Mouse (Mus musculus): ENCODE data around the gene Cdh15. TPM values are rescaled to one million over a fixed set of nuclear protein-coding genes. Genes with fewer than 3 reads are reported as not detected.

Cdh15 gene
- total RNA-seq, 2 experiments from 2014 or later, result not detected

DNA sequence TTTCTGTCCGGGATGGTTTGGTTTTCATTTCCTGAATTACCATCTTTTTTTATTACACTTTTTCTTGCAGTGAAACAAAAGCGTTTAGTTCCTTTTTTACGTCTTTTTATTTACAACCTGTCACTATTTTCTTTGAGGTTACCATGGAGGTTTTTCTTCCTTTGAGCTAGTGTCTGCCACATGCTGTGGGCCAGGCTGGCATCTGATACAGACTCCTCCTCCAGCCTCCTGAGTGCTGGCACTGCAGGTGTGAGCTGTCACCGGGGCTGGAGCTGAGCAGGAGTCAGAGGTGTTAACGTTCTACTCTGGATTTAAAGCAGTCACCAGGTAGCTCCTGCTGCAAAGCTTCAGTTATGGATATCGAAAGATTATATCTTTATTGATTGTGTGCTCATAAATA lies 25.4 kb downstream of the Cdh15 start:
- no peak for DNase-seq
- intact Hi-C loops (cut with DNase I), result no loop called here

DNA sequence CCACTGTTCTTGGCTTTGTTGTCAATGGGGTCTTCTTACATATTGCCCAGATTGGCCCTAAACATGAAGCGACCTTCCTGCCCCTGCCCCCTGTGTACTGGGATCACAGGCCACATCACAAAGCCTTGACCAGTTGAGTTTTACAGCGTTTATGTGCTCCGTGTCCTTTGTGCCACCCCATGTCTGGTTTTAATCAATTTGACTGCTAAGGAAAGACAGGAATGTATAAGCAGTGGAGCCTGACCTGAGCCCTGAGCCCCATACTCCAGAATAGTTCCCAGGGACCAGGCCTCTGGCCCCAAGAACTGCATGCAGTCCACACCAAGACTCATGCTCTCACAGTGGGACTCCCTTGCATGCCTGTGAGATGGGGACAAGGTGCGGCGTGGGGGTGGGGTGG lies 27.4 kb downstream of the Cdh15 start:
- no peak for DNase-seq
- intact Hi-C loops (cut with DNase I), result no loop called here

DNA sequence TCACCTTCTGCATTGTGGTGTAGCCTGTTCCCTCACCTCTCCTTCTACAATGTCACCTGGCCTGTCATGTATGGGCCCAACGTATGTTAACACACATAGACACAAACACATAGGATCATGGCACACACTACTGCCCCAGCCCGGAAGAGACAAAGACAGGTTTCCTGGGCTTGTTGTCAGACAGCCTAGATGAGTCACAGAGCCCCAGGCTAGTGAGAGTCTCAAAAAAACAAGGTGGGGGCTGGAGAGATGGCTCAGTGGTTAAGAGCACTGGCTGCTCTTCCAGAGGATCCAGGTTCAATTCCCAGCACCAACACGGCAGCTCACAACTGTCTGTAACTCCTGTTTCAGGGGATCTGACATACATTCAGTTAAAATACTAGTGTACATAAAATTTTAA lies 30.5 kb downstream of the Cdh15 start:
- DNase-seq, result no peak
- intact Hi-C loops (cut with DNase I), result no loop called here

DNA sequence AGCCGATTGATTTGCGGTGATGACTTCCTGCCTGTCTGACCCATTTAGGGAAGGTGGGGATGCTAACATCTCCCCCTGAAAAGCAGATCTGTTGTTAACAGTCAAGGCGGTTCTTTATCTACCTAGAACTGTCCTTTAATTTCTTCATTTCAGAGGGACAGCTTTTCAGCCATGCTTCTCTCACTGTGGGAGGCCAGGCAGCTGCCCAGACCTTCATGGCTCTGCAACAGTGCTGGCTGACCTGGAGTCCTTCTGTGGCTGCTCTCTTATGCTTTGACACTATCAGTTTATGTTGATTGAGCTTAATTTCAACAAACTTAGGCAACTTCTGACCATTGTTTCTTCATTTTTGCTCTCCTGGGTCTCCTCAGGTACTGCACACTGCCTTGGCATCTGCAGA lies 32.5 kb downstream of the Cdh15 start:
- intact Hi-C loops (cut with DNase I), result no loop called here
- DNase-seq, result no peak

DNA sequence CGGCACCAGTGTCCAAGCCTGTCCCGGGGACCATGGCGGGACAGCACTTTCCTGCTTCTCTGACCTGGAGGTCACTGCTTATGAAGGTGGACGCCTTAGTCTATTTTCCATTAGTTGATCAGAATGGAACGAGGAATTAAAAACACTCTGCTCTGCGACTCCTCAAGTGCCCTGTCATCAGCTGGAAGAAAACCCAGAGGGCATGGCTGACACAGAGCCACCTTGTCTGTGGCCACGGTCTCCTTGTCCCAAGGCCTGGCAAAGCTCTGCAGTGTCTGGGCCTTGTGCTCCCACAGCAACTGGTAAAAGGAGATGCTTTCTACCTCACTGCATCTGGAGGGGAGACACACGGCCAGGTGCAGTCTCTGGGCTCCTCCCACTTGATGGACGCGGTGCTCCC lies 35.9 kb downstream of the Cdh15 start:
- intact Hi-C loops (cut with DNase I), result no loop called here
- DNase-seq, result no peak

DNA sequence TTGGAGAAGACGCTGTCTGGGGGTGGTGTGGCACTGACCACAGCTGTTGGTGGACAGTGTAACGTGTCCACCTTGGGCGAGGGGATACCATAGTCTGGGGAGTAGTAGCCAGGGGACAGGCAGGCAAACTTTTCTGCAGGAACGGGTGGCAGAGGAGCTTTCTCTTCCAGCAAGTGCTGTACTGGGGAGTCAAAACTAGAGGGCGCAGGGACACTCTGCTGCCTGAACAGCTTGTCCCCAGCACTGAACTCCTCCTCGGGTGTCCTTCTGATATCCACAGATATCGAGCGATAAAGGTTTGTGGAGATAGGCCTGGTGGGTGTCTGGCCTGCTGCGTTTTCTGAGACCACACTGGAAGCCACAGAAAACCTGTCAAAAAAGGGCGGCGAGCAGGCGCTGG lies 43.7 kb downstream of the Cdh15 start:
- intact Hi-C loops (cut with DNase I), result loop anchor here (5.0 kb wide), 1 partner anchor 311 kb away; no protein-coding TSS in a partner anchor
- DNase-seq, result no peak

DNA sequence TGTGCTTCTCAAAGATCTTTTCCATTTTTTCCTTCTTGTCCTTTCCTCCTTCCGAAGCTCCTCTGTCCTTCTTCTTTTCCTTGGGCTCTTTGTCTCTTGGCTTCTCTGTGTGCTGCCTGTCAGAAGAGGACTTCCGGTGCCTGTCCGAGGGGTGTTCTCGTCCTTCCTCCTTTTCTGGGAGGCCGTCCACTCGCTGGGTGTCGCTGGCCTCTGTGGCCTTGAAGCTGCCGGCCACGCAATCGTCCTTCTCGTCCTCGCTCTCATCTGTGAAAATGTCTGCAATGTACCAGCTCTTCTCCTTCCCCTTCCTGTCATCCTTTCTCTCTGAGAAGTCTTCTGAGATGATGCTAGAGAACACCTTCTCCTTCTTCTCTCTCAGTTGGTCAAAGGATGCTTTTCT lies 45.7 kb downstream of the Cdh15 start:
- intact Hi-C loops (cut with DNase I), result loop anchor here (5.0 kb wide), 1 partner anchor 309 kb away; no protein-coding TSS in a partner anchor
- DNase-seq, result no peak

DNA sequence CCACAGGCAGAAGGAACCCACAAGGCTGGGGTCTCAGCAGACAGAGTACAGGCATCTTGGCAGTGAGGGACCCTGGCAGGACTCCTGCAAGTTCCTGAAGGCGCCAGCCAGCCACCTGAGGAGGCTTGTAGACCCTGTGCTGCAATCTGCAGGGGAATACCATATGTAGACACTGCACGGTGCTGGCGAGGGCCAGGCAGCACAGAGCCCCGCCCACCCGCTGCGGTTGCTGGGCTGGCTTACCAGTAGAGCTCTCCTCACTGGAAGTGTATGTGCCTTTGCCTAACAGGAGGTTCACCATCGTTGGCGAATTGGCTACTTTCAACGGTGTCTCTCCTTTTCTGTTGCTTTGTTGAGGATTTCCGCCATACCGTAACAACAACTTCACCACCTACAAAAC lies 48.6 kb downstream of the Cdh15 start:
- intact Hi-C loops (cut with DNase I), result no loop called here
- DNase-seq, result no peak

DNA sequence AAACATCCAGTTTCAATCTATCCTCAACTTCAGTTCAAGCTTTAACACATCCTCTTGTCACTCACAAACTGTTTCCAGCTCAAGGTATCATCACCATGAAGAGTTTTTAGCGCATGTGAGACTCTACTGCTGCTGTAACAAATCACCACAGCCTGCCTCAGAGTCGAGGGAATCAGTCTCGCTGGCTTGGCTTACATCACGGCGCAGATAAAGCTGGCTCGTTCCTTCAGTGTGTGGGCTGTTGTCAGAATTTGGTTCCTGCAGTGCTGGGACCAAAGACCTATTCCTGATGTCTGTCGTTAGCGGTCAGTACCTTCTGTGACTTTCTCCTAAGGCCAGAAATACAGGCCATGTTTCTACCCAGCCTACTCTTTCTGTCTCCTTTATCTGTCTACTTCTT lies 49.4 kb downstream of the Cdh15 start:
- no peak for DNase-seq
- intact Hi-C loops (cut with DNase I), result no loop called here

DNA sequence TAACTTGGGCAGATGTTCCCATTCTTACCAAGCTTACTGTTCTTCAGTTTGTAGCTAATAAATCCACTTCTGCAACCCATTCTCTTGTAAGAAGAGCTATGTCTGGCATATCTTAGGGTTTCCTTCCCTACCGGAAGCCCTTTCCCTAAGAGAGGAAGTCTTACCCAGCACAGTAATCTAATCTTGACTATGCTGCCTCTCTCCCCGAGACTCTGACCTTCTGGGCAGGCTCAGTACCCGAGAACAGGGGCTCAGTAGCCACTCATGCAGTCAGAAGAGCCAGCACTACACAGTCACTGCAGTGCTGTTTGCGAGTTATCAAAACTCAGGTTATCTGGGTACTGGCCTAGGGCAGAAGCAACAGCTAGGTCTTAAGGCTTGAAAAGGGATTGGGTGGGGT lies 50.3 kb downstream of the Cdh15 start:
- DNase-seq, result no peak
- intact Hi-C loops (cut with DNase I), result no loop called here

DNA sequence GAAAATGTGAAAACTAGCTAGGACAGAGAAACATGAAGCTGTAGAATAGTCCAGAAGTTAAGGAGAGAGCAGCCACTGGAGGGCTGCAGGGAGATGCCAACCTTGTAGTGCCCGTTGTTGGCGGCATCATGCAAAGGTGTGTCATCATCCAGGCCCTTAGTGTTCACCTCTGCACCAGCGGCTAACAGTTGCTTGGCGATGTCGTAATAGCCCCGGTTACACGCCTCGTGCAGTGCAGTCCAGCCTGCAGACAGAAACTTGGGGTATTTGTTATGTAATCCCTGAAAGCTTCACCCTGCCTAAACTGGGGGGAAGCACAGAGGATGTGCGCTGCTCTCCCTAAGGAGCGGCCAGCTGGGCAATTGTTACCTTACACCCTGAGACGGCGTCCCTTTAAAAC lies 50.7 kb downstream of the Cdh15 start:
- no peak for DNase-seq
- intact Hi-C loops (cut with DNase I), result no loop called here

DNA sequence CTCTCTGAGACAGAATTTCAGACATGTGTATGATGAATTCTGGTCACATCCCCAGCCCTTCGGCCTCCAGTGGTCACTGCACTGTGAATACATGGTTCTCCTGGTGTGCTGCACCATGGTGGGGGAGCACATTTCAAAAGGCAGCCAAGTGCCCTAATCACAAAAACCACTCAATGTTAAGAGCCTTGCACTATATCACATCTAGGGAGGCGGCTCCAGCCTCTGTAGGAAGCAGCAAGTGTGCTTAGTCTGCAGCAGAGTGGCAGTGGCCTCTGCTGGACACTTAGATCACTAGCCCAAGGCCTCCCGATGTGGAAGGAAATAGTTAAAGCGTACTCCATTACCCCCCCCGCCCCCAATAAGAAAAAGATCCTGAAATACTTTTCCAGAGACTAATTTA lies 51.3 kb downstream of the Cdh15 start:
- DNase-seq, result no peak
- intact Hi-C loops (cut with DNase I), result no loop called here

DNA sequence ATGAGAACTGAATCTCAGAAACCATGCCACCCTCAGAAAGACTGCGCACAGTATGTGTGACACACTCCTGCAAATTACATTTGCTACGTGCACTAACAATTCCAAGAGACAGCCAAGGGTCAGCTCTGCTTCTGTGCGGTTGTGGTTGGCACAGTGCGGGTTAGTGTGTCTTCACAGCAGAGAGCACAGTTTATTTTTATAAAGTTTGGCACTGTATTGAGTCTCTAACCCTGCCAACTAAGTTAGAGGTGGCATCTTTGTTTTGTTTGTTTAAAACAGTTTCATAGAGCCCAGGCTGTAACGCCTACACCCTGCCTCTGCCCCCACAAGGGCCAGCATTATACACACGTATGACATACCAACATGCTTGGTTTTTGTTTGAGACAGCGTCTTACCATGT lies 53.7 kb downstream of the Cdh15 start:
- intact Hi-C loops (cut with DNase I), result no loop called here
- no peak for DNase-seq

DNA sequence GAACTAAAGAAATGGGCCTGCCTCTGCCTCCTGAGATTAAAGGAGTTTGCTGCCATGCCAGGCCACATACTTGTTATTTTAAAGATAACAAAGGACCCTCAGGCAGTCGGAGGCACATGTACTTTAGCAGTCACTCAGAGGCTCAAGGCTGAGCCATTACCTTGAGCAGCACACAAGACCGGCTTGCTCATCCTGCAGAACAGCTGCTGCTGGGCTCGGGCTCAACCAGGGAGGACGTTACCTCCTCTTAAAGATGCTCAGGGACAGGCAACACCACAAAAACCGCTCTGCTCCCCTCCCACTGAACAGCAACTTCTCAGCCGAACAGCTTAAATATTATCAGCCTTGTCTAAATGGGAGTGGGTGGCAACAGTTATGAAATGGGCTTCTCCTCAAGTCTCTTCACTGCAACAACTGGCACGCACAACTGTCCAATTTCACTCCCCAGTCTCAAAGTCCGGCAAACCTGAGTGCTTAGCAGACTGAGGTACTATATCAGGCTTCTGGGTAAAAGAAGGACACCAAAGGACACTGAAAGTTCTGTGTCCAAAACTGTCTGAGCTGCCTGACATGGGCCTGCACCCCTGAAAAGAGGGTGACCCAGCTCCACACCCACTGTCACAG lies 54.2 kb downstream of the Cdh15 start:
- intact Hi-C loops (cut with DNase I), result no loop called here
- no peak for DNase-seq

DNA sequence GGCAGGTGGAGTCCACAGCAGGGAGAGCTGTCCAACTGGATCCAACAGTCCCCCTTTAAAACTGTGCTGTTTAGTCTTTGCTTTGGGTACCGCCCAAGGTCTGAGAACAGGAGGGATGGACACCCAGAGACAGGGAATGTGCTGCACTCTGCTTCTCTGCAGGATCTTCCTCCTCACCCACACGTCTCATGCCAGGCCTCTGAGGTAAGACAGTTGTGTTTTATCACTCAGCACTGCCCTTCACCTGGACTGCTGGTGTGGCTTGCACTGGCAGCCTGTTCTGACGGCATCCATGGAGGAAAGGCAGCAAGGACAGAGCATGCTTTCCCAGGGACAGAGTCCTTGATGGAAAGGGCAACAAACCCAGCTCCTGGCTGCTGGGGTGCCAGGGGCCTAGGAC lies 54.8 kb downstream of the Cdh15 start:
- DNase-seq, result no peak
- intact Hi-C loops (cut with DNase I), result no loop called here

DNA sequence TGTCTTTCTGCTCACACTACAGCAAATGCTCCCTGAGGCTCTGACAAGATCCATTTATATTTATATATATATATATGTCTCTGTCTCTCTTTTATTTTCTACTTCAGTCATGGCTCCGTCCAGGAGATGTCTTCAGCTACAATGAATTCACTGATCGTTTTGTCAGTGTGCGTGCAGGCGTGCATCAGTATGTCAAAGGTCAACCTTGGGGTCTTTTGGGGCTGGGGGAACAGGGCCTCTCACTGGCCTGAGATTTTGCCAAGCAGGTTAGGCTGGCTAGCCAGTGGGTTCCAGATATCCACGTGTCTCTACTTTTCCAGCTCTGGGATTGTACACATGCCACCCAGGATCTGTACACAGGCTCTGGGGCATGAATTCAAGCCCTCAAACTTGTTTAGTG lies 55.2 kb downstream of the Cdh15 start:
- intact Hi-C loops (cut with DNase I), result no loop called here
- no peak for DNase-seq

DNA sequence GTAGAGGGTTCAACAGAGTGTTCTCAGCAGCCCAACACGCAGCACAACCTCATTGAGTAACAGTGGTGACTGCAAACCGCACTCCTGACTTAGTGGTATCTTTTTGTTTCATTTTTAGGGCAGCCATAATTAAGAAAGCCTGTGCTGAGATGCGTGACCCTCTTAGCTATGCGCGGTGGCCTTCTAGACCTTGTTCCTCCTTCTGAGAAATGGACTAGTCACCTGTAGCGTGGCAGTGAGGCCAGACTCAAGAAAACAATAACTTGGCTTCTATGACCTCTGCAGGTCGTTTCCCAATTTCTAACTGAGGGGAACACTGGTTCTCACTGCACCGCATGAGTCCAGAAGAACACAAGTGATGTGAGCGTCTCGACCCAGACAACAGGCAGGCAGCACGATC lies 56.7 kb downstream of the Cdh15 start:
- intact Hi-C loops (cut with DNase I), result no loop called here
- no peak for DNase-seq

DNA sequence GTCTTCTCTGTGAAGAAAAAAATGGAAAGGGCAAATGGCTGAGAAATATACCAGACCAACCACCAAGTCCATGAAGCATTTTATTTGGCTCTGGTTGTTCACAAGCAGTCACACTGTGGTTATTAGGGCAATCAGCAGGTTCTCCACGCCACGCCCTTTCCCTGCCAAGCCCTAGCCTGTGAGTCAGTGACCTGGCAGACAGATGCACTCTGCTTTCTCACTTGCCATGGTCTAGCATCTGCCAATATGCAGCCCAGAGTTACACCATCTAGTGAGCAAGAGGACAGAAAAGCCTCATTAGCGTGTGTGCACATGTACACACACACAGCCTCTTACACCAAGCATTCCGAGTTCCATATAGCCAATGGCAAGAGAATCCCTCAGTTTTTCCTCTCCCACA lies 57.6 kb downstream of the Cdh15 start:
- peak in 1 of 2 experiments; percentile 29 for DNase-seq
- intact Hi-C loops (cut with DNase I), result no loop called here

DNA sequence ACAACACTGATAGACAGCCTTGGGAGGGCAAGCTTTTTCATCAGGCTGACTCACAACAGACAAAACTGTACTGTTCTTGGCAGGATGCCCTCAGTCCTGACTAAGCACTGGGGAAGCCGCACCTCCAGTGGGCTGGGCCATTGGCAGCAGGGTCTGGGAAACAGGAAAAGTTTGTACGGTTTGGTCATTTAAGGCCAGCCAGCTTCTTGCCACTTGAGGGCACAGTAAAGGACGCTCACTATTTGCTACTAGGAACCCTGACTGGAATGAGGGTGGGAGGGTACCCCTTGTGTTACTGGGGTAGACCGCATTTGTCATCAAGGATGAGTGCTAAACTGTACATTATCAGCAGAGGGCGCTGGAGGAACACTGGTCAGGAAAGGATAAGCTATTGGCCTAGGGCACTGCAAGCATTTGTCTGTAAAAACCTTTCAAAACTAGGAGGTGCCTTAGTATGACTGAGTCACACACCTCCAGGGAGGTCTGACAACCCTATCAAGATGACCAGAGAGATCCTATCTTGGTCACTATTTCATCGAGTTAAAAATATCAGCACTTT lies 58.8 kb downstream of the Cdh15 start:
- peak; percentile 87 to 93 for DNase-seq
- intact Hi-C loops (cut with DNase I), result loop anchor here (1.0 to 2.0 kb wide), 3 partner anchors 136 to 194 kb away; partner anchors contain the start of gene Ankrd11

DNA sequence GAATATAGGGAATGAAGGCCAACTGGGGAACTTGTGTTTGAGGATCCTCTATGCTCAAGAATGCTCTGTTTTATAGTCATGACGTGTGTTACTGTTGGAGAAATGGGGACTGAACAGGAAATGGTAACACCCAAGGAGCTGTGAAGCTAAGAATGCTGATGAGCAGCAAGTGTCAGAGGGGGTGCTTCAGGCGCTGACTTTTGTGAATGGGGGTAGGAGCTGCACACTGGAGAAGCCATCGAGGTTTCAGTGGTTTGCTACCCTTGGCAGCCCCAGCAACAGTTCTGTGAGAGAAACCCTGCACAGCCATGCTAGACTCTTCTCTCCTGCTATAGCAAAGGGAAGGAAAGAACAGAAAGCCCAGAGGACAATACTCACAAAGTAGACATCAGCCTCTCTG lies 64.4 kb downstream of the Cdh15 start:
- DNase-seq, result no peak
- intact Hi-C loops (cut with DNase I), result no loop called here

DNA sequence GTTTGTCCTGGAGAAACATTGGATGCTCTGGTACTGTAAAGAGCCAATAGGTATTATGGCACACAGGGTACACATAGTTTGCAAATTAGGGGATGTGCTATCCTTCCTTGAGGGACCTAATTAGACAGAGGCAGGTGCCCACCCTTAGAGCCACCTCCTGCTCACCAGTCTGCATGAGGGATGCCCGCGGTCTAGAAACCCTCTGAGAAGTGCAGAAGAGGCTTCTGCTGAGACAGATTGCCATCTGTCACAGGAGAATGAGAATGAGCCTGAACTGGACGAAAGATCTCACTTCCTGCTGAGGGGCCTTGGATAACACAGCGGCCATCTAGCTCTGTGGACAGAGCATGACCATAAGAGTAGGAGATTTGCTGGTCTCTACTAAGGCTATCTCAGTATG lies 65.1 kb downstream of the Cdh15 start:
- intact Hi-C loops (cut with DNase I), result no loop called here
- no peak for DNase-seq

DNA sequence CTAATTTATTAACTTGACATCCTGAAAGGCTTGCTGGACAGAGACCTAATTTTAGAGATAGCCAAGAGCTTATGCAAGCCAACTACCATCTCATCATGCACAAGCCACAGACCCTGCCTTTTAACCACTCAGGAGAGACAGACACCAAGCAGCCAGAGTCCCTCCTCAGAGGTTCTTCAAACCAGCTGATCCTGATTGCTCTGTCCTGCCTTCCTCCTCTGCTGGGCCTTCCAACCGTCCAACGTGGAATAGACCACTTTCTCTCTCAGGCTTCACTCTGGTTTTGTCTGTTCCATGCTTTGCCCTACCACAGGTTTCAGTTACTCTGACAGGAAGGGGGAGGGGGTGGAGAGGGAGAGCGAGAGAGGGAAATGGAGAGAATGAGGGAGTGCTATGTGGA lies 69.0 kb downstream of the Cdh15 start:
- DNase-seq, result no peak
- intact Hi-C loops (cut with DNase I), result no loop called here

Data from heart, postnatal 14 days (tissue).